Mouse (Mus musculus) ZHBTc4 (cell line): Measurements from ENCODE around the gene Dtx1.

ENCODE experiments used
- DNase-seq: peaks from one replicate; pipeline ENCODE4 v3.0.0-alpha.2; 2011; ENCODE audit warnings: low read depth, low spot score

The Dtx1 gene

DNA sequence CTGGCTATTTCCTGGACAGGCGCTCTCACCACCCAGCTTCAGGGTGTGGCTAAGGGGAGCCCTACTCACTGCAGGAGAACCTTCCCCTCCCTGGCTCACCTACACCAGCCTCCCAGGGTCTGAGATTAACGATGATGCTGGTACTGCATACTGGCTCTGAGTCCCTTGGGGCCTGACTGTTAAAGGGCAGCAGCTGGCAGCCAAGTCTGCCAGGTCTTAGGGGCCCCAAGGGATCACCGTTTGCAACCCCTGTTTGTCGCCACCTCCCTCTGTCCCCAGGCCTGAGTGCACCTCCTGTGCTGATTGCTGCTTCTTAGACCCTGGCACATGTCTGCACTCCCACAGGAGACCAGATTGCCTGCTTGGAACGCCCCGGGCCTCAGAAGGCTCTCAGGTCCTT, 7.3 kb downstream of the Dtx1 start:
- DNase-seq: no peak

- DNase-seq: no peak
Measured at GRCm38 (mm10) chr5:120703660-120704059, 8.1 kb downstream of the Dtx1 start.

DNA sequence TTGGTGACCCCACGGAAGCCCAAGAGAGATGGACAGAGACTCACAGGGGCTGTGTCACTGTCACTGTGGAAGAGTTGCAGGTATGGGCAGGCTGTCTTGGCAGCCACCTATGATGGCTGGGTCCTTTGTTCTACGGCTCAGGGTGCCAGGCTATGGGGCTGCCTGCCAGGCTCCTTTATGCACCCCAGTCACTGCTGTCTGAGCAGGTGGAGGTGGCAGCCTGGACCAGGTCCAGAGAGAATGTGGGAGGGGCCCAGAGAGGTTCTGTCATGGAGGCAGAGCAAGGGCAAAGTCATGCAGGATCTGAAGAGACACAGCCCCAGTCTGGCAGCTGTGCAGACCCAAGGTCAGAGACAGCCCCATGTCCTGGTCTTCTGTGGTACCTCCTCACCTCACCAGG, 8.8 kb downstream of the Dtx1 start:
- no peak for DNase-seq

- no peak for DNase-seq
Measured at GRCm38 (mm10) chr5:120702421-120702820, 9.3 kb downstream of the Dtx1 start.

DNA sequence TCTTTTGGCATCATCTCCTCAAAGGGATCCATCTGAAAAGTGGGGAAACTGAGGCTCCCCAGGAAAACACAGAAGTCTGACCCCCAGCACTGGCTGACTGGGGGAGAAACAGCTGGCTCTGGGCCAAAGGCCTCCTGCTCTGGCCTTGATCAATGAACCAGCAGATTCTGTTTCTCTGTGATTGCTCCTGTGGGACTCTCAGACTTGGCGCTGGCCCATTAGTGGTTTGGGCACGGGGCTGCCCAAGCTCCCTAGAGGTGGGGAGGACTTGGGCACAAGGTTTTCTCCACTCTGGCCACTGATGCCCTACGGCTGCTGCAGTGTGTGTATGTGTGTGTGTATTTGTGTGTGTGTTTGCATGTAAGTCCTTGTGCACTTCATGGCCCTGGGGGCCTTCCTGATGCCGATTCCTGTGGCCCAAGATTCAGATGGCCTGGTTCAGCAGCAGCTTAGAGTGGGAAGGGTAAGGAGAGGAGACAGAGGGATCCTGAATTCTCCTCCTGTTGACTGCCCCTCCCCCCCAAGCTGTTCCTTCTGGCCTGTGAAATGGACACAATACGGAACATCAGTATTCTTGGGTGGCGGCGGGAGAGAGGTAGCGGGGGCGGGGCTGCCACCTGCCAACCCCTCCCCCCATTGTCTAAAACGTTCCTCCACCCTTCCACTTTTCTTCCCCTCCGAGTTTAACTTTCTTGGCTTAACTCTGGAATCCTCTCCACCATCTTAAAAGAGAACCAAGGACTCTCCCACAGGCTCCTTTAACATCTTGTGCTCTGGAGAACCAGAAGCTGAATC, 10.5 kb downstream of the Dtx1 start:
- DNase-seq: peak; percentile 80

- DNase-seq: no peak
Measured at GRCm38 (mm10) chr5:120698801-120699391, 12.8 kb downstream of the Dtx1 start.

DNA sequence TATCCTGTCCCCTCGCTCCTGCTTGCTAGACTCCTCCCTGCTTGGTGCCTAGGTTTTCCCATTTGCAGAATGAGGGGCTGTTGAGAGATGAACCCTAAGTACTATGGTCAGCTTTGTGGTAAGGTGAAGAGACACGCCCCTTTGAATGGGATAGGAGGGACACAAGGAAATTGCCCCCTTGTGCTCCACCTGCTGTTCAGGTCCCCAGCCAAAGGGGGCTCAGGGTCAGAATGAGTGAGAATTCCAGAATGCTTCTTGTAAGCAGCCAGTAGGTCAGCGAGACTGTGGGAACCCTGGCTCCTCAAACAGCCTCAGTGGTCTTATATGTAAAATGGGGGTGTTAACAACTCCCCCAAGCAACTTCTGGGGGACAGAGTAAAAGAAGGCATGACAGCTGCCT, 13.5 kb downstream of the Dtx1 start:
- DNase-seq: peak; percentile 59

DNA sequence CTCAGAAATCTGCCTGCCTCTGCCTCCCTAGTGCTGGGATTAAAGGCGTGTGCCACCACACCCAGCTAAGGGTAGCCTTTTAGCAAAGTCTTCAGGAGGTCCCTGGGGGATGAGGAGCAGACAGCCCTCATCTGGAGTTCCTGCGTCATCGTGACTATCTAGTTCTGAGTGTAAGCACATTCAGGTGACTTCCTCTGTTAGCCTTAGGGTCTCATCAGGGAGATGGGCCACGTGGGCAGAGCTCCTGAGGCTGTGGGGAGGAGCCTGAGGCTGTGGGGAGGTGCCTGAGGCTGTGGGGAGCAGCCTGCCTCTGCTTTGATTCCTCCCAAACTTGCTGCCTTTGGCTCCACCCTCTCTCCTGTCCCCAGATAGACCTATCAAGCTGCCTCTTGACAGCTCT, 14.9 kb downstream of the Dtx1 start:
- DNase-seq: peak; percentile 94

- DNase-seq: peak; percentile 90
Measured at GRCm38 (mm10) chr5:120696057-120696743, 15.5 kb downstream of the Dtx1 start.

DNA sequence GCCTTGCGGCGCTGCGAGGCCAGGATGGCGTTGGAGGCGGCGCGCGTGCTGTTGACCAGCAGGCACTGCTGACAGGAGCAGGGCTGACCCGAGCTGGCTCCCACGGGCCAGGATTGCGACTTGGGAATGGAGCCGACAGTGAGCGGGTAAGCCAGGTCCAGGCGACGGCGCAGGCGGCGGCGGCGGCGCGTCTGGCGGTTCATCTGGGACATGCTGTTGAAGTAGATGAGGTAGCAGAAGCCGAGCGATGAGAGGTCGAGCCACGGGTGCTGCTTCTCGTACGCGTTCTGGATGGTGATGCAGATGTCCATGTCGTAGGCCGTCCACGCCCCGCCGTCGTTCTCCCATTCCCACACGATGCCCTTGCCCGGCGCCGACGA, 17.0 kb downstream of the Dtx1 start:
- DNase-seq: peak; percentile 48

DNA sequence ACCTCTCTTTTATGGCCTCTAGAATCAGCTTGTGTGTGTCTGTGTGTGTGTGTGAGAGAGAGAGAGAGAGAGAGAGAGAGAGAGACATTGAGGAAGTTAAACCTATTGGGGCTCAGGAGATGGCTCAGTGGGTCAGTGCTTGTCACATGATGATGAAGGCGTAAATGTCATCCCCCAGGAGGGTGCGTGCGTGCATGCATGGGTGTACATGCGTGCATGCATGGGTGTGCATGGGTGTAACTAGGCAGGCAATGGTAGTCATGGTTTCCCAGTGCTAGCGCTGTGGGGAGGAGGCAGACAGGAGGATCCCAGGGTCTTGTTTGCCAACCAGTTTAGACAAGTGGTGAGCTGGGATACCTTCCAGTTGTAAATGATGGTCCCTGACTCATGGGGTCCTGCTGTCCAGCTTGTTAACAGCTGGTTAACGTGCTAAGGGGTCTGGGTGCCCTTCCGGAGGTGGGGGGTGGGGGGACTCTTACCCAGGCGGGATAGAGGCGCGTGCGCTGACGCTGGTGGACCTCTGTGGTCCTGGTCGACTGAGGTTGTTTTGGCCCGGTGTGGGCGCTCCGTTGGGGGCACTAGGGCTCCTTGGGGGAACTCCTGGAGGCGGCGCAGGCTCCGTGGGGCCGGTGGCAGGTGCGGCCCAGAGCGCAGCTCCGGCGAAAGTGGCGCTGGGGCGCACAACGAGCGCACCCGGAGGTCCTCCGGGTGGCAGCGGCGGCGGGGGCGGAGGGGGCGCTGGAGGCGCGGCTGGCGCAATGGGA, 17.6 kb downstream of the Dtx1 start:
- peak; percentile 29 for DNase-seq

GRCm38 (mm10) chr5:120692034-120692433, 19.7 kb downstream of the Dtx1 start:
- peak; percentile 61 for DNase-seq

GRCm38 (mm10) chr5:120690417-120690816, 21.3 kb downstream of the Dtx1 start:
- DNase-seq: no peak

DNA sequence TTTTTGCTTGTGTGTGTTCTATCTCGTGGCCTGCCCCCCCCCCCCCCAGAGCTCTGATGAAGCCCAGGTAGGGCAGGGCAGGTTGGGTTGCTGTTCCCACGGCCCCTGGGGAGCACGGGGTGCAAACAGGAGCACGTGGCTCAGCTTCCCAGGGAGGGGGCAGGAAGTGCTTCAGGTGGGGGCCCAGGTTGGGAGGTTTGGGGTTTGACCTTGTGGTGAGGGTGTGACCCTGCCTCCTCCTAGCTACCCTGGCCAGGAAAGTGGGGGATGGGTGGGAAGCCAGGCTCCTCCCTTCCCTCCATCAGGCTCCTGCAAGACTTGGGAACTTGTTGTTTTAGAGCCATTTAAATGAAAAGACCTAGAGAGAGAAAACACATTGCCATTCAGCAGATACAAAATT, 23.3 kb downstream of the Dtx1 start:
- DNase-seq: peak; percentile 64

GRCm38 (mm10) chr5:120687897-120688296, 23.8 kb downstream of the Dtx1 start:
- no peak for DNase-seq

- no peak for DNase-seq
Measured at GRCm38 (mm10) chr5:120687484-120687851, 24.3 kb downstream of the Dtx1 start.

DNA sequence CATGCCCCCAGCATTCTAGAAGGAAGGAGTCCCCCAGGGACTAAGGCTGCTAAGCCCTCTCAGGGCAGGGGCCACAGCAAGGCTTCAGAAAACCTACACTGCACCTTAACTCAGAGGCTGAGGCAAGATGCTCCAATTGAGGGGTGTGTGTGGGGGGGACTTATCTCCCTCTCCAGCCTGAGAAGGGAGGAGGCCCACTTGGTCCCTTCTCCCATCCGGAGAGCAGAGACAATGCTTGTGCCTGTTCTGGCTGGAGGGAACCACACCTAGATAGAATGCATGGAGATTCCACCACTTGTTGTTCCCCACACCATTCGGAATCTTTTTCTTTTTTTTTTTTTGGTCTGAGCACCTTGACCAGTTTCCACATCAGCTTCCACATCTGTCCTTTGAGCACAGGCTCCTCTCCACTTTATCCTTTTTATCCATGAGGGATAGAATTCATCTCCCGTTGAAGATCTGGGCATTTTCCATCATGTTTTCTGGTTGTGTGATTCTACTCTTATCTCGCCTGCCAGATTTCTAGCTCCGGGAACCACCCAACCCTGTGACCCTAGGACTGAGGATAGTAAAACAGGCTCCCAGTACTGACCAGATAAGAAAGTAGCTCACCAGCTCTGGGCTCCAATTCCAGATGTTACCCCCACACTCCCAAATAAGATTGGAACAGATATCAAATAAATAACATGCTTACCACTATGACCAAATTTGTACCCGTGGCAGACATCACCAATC, 24.8 kb downstream of the Dtx1 start:
- peak; percentile 38 for DNase-seq

DNA sequence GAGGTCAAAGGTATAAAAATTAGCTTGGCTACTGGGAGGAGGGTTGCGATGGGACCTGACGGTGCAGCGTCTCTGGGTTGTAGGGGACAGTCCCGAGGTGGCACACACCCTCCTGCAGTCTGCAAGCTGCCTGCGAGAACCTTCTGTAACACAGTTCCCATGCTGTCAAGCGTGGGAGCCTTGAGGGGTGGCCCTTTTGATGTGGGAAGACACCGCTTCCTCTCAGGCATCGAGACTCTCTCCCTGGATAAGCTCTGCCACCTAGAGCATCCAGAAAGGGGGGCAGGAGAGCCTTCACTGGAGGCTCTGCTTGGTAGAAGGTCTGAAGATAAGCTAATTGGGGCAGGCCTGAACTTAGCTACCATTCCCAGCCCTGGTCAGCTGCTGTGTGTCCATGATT, 26.0 kb downstream of the Dtx1 start:
- no peak for DNase-seq

DNA sequence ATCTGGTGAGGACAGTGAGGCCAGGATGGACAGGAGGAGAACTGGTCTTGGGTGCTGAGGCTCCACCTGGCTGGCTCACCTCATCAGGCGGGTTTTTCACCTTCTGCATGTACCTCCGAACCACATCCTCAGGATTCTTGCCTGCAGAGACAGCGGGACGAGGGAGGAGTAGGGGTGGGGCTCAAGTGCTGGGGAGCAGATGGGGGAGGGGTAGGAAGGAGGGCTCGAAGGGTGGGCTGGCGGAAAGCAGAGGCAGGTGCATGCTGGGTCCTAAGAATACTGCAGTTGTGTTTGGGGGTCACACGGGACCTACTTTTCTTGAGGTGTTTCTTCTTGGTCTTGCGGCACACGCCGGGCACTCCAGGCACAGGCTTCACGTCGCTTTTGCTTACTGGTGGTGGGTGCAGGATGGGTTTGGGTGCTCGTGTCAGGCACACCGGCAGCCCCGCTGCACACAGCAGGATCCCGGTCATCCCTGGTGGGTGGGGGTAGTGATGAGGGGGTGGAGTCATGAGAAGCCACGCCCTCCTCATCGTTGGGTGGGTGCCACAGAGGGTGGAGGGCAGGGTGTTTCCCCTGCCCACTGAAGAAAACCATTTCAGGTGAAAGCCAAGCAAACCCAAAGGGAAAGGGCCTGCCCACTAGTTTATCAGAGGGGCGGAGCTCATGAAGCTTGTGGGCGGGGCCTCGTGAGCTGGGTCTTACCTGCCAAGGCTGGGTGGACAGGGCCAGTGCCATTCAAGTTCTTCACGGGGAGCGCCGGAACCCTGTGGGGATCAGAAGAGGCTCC, 28.6 kb downstream of the Dtx1 start:
- peak; percentile 73 for DNase-seq

- no peak for DNase-seq
Measured at GRCm38 (mm10) chr5:120680918-120681317, 30.8 kb downstream of the Dtx1 start.
